ENCODE assay signal across 14 mouse cellular contexts in genomic region chr11:83067982-83068694, GRCm38 (mm10). TPM values are rescaled to one million over a fixed set of nuclear protein-coding genes. Genes with fewer than 3 reads are reported as not detected.
DNase-seq lines count a peak whose midpoint lies in the region; ATAC-seq and TF ChIP-seq lines count a peak whose summit lies in the region.
"Had no signal": no experiment of that assay in that cellular context is flagged by ENCODE, and none has a peak within 500 bp of the region (broad histone marks: within the 10 kb centered on the region; RNA-seq: fewer than 3 reads in every experiment).

No protein-coding gene starts in this region.

- H3K4me1 ChIP-seq in intestine, embryonic 14.5 days (replicated peaks; ENCODE audit: control insufficient read depth, insufficient read depth, low read length), result no peaks in the 10 kb centered on the region
- H3K4me1 ChIP-seq in intestine, embryonic 16.5 days (ENCODE audit: control insufficient read depth, insufficient read depth, low read length), result no peaks in the 10 kb centered on the region
- no peaks in the 10 kb centered on the region for H3K4me1 ChIP-seq in testis, adult 2 months (ENCODE audit: control insufficient read depth, insufficient read depth, low read length)
- peaks cover 15% of the 10 kb centered on the region for H3K4me1 ChIP-seq in bone marrow macrophage, adult 2 months (ENCODE audit: control insufficient read depth, insufficient read depth, low read length)
- H3K4me1 ChIP-seq: forebrain, embryonic 12.5 days had no signal

- whole genome bisulfite sequencing in intestine, embryonic 14.5 days, result 75% methylated on average over 4 of the region's 4 CpGs
- 74% methylated on average over 4 of the region's 4 CpGs for WGBS in intestine, embryonic 16.5 days

- TF ChIP-seq POLR2A in testis, adult 2 months (IDR thresholded peaks at IDR 0.05; ENCODE audit: control insufficient read depth, low read depth, low read length), result no peak
- no peak for TF ChIP-seq POLR2A in bone marrow macrophage, adult 2 months (IDR thresholded peaks at IDR 0.05; ENCODE audit: borderline replicate concordance, low read depth, low read length)

- H3K4me3 ChIP-seq in intestine, embryonic 14.5 days (ENCODE audit: low read depth, low read length), result no peak overlapping the region
- no peak overlapping the region for H3K4me3 ChIP-seq in intestine, embryonic 16.5 days (ENCODE audit: low read length)
- no peak overlapping the region for H3K4me3 ChIP-seq in testis, adult 2 months (ENCODE audit: control insufficient read depth, low read depth, low read length)
- peak overlapping the region; percentile 18; the same call in 1 of the 2 replicates for H3K4me3 ChIP-seq in bone marrow macrophage, adult 2 months (ENCODE audit: insufficient read depth, low read length)
- H3K4me3 ChIP-seq: forebrain, embryonic 12.5 days had no signal

- peak; percentile 46; the same call in 1 of the 2 replicates for TF ChIP-seq CTCF in testis, adult 2 months (IDR thresholded peaks at IDR 0.05; ENCODE audit: control insufficient read depth, insufficient read depth, insufficient replicate concordance, low read depth, low read length)
- TF ChIP-seq CTCF in bone marrow macrophage, adult 2 months (IDR thresholded peaks at IDR 0.05; ENCODE audit: low read depth, low read length), result peak; percentile 35

- no peak for ATAC-seq in intestine, embryonic 14.5 days (replicated peaks; ENCODE audit: low FRiP score, low TSS enrichment, low read depth)
- ATAC-seq in intestine, embryonic 16.5 days, result no peak
- ATAC-seq: midbrain, embryonic 16.5 days had no signal

- no peaks in the 10 kb centered on the region for H3K9me3 ChIP-seq in intestine, embryonic 14.5 days (ENCODE audit: control insufficient read depth, low read length)
- no peaks in the 10 kb centered on the region; the same call in 1 of the 2 replicates for H3K9me3 ChIP-seq in intestine, embryonic 16.5 days (ENCODE audit: control insufficient read depth, low read length)
- H3K9me3 ChIP-seq: forebrain, embryonic 12.5 days; liver, embryonic 15.5 days had no signal

- H3K4me2 ChIP-seq in intestine, embryonic 14.5 days (ENCODE audit: low read length), result no peak overlapping the region
- no peak overlapping the region for H3K4me2 ChIP-seq in intestine, embryonic 16.5 days (ENCODE audit: low read depth, low read length)
- H3K4me2 ChIP-seq: forebrain, embryonic 12.5 days; heart, embryonic 11.5 days; liver, embryonic 15.5 days had no signal

- DNase-seq in intestine, embryonic 14.5 days (ENCODE audit: low spot score), result peak; percentile 10
- no peak for DNase-seq in testis, postnatal 10 days (ENCODE audit: low spot score)
- peak; percentile 61 for DNase-seq in thymus, postnatal 4 days
- no peak for DNase-seq in left cerebral cortex, adult 8-10 months (ENCODE audit: low spot score in 2 of 2)
- DNase-seq in embryo, embryonic 10.5 days (ENCODE audit: low spot score), result no peak
- DNase-seq: kidney, adult 8-10 months had no signal

- H3K27me3 ChIP-seq in intestine, embryonic 14.5 days (replicated peaks; ENCODE audit: control insufficient read depth, insufficient read depth, low read length), result no peaks in the 10 kb centered on the region
- H3K27me3 ChIP-seq in intestine, embryonic 16.5 days (replicated peaks; ENCODE audit: control insufficient read depth, insufficient read depth, low read length), result no peaks in the 10 kb centered on the region
- H3K27me3 ChIP-seq in testis, adult 2 months (ENCODE audit: control insufficient read depth, insufficient read depth, low read length), result no peaks in the 10 kb centered on the region
- H3K27me3 ChIP-seq: forebrain, embryonic 12.5 days; liver, embryonic 15.5 days had no signal

- no peaks in the 10 kb centered on the region for H3K36me3 ChIP-seq in intestine, embryonic 14.5 days (ENCODE audit: control insufficient read depth, insufficient read depth, low read length)
- H3K36me3 ChIP-seq in intestine, embryonic 16.5 days (ENCODE audit: control insufficient read depth, insufficient read depth, low read length), result no peaks in the 10 kb centered on the region
- H3K36me3 ChIP-seq in testis, adult 2 months (ENCODE audit: control insufficient read depth, insufficient read depth, low read length), result no peaks in the 10 kb centered on the region
- H3K36me3 ChIP-seq: forebrain, embryonic 12.5 days had no signal

- H3K9ac ChIP-seq in intestine, embryonic 14.5 days (ENCODE audit: low read length), result no peak overlapping the region
- no peak overlapping the region for H3K9ac ChIP-seq in intestine, embryonic 16.5 days (ENCODE audit: low read depth, low read length)
- H3K9ac ChIP-seq: forebrain, embryonic 12.5 days; liver, embryonic 15.5 days had no signal

- no peak overlapping the region for H3K27ac ChIP-seq in intestine, embryonic 14.5 days (ENCODE audit: low read depth)
- no peak overlapping the region for H3K27ac ChIP-seq in intestine, embryonic 16.5 days (ENCODE audit: low read length)
- H3K27ac ChIP-seq in testis, adult 2 months (ENCODE audit: control insufficient read depth, insufficient read depth, low read depth, low read length), result no peak overlapping the region
- H3K27ac ChIP-seq in bone marrow macrophage, adult 2 months (ENCODE audit: insufficient read depth, low read depth, low read length), result 0 out of 2 replicates have a peak overlapping the region, but pooled peaks have one; percentile 21
- H3K27ac ChIP-seq: forebrain, embryonic 12.5 days had no signal

RNA-seq across cellular contexts. Expression of gene Slfn2, which starts 3.2 kb away (rescaled TPM):
- polyA plus RNA-seq in intestine, embryonic 14.5 days (2014; fragmentation: Nextera tagmentation; extraction: Ambion mirVana), result 4.6 and 5.4 TPM in 2 replicates
- 6.1 and 6.9 TPM in 2 replicates for polyA plus RNA-seq in intestine, embryonic 16.5 days (2015; fragmentation: Nextera tagmentation; extraction: Ambion mirVana)
- polyA plus RNA-seq in testis, adult 2 months (2012; rRNA removed), result 0.06 and 0.16 TPM in 2 replicates
- polyA plus RNA-seq in bone marrow macrophage, adult 2 months (2012; ENCODE audit: insufficient read depth, insufficient read length, missing spikeins), result 346 and 355 TPM in 2 replicates
- 1 to 10 TPM; 1.1 to 1.7 (median 1.3) TPM for total RNA-seq in left cerebral cortex, adult 8-10 months (2022)

RNA-seq across cellular contexts. Expression of gene Slfn8, which starts 47.5 kb away (rescaled TPM):
- 0.43 and 0.51 TPM in 2 replicates for polyA plus RNA-seq in intestine, embryonic 14.5 days (2014; fragmentation: Nextera tagmentation; extraction: Ambion mirVana)
- polyA plus RNA-seq in intestine, embryonic 16.5 days (2015; fragmentation: Nextera tagmentation; extraction: Ambion mirVana), result 0.53 and 0.59 TPM in 2 replicates
- 0.19 TPM in 1 of 2 replicates, not detected in the other for polyA plus RNA-seq in testis, adult 2 months (2012; rRNA removed)
- 63.6 and 69.5 TPM in 2 replicates for polyA plus RNA-seq in bone marrow macrophage, adult 2 months (2012; ENCODE audit: insufficient read depth, insufficient read length, missing spikeins)
- total RNA-seq in left cerebral cortex, adult 8-10 months (2022), result 1 to 10 TPM in 2 of 4 experiments, under 1 TPM in 2; 0.74 to 2.0 (median 1.1) TPM

RNA-seq across cellular contexts. Expression of gene Slfn1, which starts 48.5 kb away (rescaled TPM):
- polyA plus RNA-seq in intestine, embryonic 14.5 days (2014; fragmentation: Nextera tagmentation; extraction: Ambion mirVana), result not detected in 2 replicates
- 0.58 and 0.70 TPM in 2 replicates for polyA plus RNA-seq in intestine, embryonic 16.5 days (2015; fragmentation: Nextera tagmentation; extraction: Ambion mirVana)
- not detected in 2 replicates for polyA plus RNA-seq in testis, adult 2 months (2012; rRNA removed)
- 12.5 and 15.4 TPM in 2 replicates for polyA plus RNA-seq in bone marrow macrophage, adult 2 months (2012; ENCODE audit: insufficient read depth, insufficient read length, missing spikeins)
- total RNA-seq in left cerebral cortex, adult 8-10 months (2022), result not detected
- total RNA-seq: layer of hippocampus, postnatal 25 days had no signal
- polyA plus RNA-seq: forebrain, embryonic 12.5 days; heart, embryonic 11.5 days; midbrain, embryonic 16.5 days had no signal

Comparison
In these comparisons a context has a peak if more than half of its experiments do, and no peak if none do; other contexts are left out.
1. DNase-seq: peak in intestine, embryonic 14.5 days (single experiment) and thymus, postnatal 4 days (single experiment); none in testis, postnatal 10 days (single experiment), left cerebral cortex, adult 8-10 months (0 of 2) and embryo, embryonic 10.5 days (single experiment).
2. RNA of gene Slfn2, which starts 3.2 kb away (polyA plus RNA-seq): 346 to 355 TPM in bone marrow macrophage, adult 2 months; 6.1 to 6.9 TPM in intestine, embryonic 16.5 days, 4.6 to 5.4 TPM in intestine, embryonic 14.5 days and 0.06 to 0.16 TPM in testis, adult 2 months; every median in the first group is over 10 times any median in the second.
3. RNA of gene Slfn8, which starts 47.5 kb away (polyA plus RNA-seq): 63.6 to 69.5 TPM in bone marrow macrophage, adult 2 months; 0.53 to 0.59 TPM in intestine, embryonic 16.5 days, 0.43 to 0.51 TPM in intestine, embryonic 14.5 days and 0.19 TPM in testis, adult 2 months; every median in the first group is over 10 times any median in the second.